Mouse (Mus musculus) B cell, adult 62 days (primary cell): ENCODE results near the gene Pitpnm1. TPM values are rescaled to one million over a fixed set of nuclear protein-coding genes. Genes with fewer than 3 reads are reported as not detected.

Experiments
- total RNA-seq: library from RNA; stranded (reverse); gene quantifications from 4 replicates; pipeline ENCODE4 v1.2.4, GENCODE M21; 2023

Pitpnm1 gene
- 195 to 200 TPM (median 198 TPM) in 4 replicates for total RNA-seq

DNA sequence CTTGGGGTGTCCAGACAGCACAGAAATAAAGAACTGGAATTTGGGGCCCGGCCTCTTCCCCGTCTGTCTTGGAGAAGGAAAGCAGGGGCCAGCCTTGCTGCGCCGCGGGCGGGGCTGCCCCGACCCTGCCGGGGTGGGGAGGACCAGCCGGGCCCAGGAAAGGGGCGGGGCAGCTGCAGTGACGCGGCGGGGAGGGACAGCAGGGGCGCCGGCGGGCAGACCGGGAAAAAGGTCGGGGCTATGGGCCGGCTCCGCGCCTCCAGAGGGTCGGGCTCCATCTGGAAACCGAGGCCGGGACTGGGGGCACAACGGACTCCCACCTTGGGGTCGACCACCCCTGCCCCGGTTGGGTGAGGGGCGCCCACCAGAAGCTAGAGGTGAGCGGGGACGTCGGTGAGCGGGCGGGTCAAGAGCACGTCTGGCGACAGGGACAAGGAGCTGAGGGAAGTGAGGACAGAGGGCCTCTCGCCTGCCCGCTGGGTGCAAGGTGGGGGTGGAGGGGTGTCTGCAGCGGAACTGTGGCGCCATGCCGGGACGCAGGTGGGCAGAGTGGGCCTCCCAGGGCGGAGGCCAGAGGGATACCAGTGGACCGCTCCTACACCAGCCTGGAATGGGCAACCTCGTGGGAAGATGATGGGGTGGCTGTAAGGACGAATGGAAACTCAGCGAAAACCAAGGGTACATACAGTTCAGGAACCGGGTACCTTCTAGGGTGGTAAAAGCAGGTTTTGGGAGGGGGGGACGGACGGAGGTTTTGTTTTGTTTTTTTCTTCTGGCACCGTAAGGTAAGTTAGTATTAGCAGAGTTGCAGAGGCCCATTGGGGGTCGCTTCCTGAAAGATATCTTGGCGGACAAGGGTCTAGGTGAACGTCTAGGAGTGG, at the start of gene Pitpnm1:
TSS of gene Pitpnm1 (plus strand) at position 162 of the 881 bp plus-strand sequence.

DNA sequence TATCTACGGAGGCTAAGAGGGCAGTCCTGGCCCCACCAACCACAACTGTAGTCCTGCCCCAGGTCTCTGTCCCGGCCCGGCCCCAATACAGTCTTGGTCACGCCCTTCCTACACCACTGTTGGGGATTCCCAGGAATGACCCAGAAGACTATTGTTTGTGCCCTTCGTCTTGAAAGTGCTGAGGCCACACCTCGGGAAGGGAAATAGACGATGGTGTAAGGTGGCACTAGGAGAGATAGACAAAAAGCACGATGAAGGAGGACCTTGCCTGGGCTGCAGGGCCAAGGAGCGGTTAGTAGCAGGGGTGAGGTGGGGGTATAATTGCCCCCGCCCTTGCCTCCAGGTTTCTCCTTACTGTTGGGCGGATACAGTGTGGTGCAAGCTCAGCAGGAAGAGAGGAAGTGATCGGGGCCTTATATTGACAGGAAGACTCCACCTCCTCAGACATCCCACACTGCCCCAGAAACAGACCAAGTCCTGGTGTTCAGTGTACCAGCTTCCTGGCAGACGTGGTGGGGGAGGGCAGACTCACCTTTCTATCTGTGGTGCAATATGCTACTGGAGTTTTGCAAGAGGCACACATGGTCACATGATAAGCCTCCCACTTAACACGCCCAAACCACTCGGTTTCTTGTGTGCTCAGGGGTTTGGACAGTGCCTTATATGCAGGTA, 40.6 kb upstream of the Pitpnm1 start, which contains the start of gene Gstp3:
TSS of gene Gstp3 (minus strand) at position 501 of the 672 bp plus-strand sequence.

DNA sequence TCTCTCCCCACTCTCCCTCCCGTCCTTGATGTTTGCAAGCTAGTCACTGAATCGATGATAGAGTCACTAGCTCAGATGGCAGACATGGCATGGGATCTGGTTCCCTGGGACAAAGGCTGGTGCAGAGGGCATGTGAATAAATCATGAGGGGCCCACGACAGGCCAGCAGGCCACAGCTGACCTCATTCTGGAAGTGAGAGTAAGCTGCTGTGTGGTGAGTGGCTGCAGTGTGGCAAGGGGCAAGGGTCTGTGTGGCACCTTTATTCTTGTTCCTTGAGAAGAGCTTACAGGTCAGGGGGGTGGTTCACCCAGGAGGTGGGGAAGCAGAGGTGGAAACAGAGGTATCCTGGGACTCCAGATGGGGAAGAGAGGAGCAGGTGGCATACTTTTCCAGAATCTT, 18.4 kb upstream of the Pitpnm1 start, which contains the start of gene Cabp2:
TSS of gene Cabp2 (plus strand) at position 185 of the 400 bp plus-strand sequence.

DNA sequence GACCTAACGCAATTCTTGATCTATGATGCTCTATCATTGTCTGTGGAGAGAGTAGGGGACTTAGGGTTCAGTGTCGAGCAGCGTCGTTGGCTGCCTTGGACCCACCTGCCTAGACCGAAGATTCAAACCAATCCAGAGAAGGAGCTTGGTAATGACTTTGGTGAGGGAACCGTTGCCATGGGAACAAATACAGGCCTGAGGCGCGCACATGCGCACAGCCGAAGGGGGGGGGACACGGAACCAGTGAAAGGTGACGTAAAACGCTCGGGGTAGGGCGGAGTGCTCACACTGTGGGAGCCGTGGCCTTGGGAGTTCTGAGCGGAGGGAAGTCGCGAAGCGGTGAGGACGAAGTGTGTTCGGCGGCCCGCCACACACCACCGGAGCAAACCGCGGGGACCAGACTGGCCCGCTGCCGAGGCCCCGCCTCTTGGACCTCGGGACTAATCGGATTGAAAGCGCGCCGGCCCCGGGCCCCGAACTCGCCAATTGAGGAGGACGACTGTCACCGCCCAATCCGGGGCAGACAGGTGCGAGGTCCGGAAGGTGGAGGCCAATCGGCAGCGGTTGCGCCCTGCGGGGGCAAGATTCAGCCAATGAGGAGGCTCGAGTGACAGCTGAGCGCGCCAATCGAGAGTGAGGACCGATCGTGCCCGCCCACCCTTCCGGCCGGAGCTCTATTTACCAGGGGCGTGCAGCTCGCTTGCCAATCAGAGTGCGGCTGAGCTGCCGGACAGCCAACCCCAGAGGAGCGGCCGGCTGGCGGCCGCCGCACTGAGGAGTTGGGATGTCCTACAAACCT, 3.0 kb upstream of the Pitpnm1 start, which contains the start of gene Cdk2ap2:
TSS of gene Cdk2ap2 (plus strand) at position 541 of the 799 bp plus-strand sequence.

DNA sequence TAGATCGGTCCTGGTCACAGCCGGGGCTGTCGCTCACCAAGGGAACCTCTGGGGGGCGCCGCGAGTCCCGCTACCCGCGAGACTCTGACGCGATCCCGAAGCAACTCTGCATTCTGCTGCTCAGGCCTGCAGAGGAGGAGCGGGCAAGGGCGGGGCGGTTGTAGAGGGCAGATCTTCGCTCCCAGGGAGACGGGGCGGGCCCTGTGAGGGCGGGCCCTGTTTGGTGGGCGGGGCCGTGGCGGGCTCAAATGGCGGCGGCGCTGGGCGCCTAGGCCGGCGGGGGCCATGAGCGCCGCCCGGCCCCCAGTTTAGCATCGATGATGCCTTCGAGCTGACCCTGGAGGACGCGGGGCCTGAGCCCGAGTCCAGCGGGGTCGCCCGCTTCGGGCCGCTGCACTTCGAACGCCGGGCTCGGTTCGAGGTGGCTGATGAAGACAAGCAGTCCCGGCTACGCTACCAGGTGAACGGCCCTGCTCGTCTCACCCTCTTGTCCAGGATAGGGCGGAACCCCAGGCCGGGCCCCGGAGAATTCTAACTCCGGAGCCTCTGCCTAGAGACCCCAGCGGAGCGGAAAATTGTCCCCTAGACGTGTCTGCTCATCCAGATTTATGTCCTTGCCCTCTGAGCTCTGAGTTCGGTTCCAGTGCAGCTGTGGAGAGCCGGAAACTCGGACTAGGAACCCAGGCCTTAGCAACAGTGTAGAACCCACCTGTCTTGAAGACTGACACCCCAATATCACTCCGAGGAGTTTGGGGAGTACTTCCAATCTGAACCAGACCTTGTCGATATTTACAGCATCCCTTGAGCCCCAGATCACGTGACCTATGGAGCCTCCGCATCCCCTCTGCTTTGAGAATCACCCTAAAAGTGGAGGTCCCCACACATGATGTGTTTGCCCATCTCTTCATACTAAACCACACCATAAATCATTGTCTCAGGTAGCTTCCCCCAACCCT, 26.2 kb downstream of the Pitpnm1 start, which contains the start of gene Aip:
TSS of gene Aip (minus strand) at position 118 of the 956 bp plus-strand sequence.

DNA sequence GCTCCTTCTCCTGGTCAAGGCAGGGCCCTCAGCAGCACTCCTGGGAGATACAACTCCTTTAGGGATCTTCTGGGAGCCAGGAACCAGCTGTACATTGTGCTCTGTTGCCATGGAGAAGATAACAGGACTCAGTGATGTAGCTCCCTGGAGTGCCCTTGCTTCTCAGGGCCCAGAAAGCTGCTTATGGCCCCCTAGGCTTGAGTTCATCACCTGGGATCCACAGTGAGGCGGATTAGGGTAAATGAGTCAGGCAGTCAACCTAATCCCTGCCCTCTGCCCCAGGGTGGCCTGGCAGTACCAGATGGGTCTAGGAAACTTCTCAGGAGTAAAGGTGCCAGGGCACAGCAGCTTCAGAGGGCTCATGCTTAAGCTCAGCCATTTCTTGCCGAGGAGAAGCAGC, 39.6 kb downstream of the Pitpnm1 start, which contains the start of gene Gpr152:
TSS of gene Gpr152 (plus strand) at position 342 of the 400 bp plus-strand sequence.

DNA sequence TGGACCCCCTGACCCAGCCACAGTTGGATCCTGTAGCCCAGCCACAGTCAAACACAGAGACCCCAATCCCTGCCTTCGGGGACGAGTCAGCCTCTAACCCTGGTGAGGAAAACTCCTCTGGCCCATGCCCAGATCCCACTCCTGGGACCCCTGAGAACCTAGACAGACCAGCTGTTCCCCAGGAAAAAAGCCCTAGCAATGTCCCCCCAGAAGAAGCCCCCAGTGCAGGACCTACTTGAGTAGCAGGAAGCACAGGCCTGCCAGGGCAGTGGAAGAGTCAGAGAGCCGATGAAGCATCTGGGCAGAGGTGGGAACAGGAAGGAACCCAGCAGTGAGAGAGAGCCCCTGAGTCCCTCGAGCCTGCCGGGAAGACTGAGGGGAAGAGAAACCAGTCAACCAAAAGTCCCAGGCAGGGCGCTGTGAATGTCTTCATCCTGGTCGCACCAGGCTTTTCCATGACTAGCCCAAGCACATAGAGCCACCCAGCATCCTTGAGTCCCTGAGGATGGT, 44.0 kb downstream of the Pitpnm1 start, which contains the start of gene Cabp4:
TSS of gene Cabp4 (minus strand) at position 275 of the 510 bp plus-strand sequence.

DNA sequence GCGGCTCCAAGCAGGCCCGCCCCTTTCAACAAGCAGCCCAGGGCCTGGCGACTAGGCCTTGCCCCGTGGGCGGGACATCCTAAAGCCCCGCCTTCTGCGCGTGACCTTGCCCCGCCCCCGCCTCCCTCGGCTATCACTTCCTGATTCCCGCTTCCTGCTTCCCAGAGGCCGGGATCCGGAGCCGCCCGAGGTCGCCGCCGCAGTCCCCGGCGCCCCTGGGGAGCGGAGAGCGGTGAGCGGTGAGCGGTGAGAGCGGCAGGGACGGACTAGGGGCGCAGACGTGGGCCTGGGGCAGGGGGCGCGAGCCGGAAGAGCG, 48.7 kb downstream of the Pitpnm1 start, which contains the start of gene Coro1b:
TSS of gene Coro1b (plus strand) at position 129 of the 316 bp plus-strand sequence.

DNA sequence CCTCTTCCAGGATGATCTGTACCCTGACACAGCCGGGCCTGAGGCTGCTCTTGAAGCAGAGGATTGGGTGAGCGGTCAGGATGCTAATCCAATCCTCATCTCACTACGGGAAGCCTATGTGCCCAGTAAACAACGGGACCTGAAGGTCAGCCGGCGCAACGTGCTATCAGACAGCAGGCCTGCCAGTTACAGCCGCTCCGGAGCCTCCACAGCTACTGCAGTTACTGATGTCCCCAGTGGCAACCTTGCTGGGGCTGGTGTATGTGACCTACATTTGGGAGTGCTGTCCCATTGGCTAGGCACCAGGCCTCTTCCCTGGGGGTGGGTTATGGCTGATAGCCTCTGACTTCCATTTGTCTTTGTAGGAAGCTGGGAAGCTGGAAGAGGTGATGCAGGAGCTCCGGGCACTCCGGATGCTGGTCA, 53.4 kb downstream of the Pitpnm1 start, which contains the start of gene Ptprcap:
TSS of gene Ptprcap (plus strand) at position 373 of the 423 bp plus-strand sequence.

DNA sequence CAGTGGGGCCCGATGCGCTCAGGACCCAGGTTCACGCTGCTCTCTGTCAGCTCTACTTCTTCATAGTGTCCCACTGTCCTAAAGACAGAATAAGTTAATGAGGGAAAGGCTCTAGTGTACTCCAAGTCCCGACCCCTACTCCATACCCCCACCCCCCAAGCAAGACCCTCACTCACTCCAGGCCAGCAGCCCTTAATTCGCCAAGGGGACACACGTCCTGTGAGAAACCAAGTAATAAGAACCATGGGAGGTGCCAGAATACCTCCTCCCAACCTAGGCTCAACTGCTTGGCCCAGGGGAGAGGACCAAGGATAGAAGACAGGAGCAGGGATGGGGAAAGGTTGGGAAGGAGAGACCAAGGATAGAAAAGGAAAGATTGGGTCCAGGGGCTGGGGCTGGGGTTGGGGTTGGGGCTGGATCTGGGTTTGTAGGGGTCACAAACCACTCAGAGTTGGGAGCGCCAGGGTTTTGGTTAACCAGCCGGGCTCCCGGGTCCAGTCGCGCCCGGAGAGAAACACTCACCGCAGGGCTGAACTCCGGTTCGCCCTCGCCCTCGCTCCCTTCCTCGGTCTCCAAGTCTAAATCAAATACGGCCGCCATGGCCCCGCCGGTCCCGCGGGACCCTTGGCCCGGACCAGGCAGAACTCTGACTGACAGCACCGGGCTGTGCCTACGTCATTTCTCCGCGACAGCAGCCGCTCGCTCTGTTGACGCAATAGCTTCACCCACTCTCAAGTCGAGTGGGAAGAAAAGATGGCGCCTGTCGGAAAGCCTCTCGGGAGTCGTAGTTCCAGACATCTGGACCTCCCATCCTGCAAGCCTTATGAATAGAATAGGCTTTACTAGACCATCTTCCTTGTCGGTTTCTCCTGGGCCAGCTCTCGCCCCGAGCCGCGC, 63.1 kb downstream of the Pitpnm1 start, which contains the start of gene Rps6kb2:
TSS of gene Rps6kb2 (minus strand) at position 709 of the 897 bp plus-strand sequence.

Other genes with a start within 250 kb of the Pitpnm1 start
- gene Chka, start 248.2 kb upstream of the Pitpnm1 start, total RNA-seq = 65.0 to 81.7 TPM (median 68.1 TPM) in 4 replicates
- 141 to 154 TPM (median 146 TPM) in 4 replicates for gene Tcirg1, start 192.9 kb upstream of the Pitpnm1 start, total RNA-seq
- gene Ndufs8, start 187.2 kb upstream of the Pitpnm1 start, total RNA-seq = 73.8 to 87.1 TPM (median 81.3 TPM) in 4 replicates
- 7.6 to 9.4 TPM (median 8.4 TPM) in 4 replicates for gene Aldh3b1, start 170.2 kb upstream of the Pitpnm1 start, total RNA-seq
- gene Unc93b1, start 164.8 kb upstream of the Pitpnm1 start, total RNA-seq = 533 to 593 TPM (median 563 TPM) in 4 replicates
- 0.15 TPM in 1 of 4 replicates, not detected in the others for gene Aldh3b3, start 141.4 kb upstream of the Pitpnm1 start, total RNA-seq
- 0.26 to 0.36 TPM in 2 of 4 replicates, not detected in the others for gene Aldh3b2, start 127.7 kb upstream of the Pitpnm1 start, total RNA-seq
- not detected in 4 replicates for gene Acy3, start 113.4 kb upstream of the Pitpnm1 start, total RNA-seq
- gene Tbx10, start 107.2 kb upstream of the Pitpnm1 start, total RNA-seq = not detected in 4 replicates
- gene Nudt8, start 99.4 kb upstream of the Pitpnm1 start, total RNA-seq = 16.1 to 21.0 TPM (median 19.8 TPM) in 4 replicates
- gene Gm49405, start 99.4 kb upstream of the Pitpnm1 start, total RNA-seq = 3.1 to 6.8 TPM (median 4.0 TPM) in 4 replicates
- gene Doc2g, start 96.7 kb upstream of the Pitpnm1 start, total RNA-seq = 7.1 to 12.1 TPM (median 10.4 TPM) in 4 replicates
- 73.3 to 94.8 TPM (median 89.7 TPM) in 4 replicates for gene Ndufv1, start 87.2 kb upstream of the Pitpnm1 start, total RNA-seq
- 137 to 169 TPM (median 145 TPM) in 4 replicates for gene Gstp1, start 62.0 kb upstream of the Pitpnm1 start, total RNA-seq
- gene Gstp2, start 54.0 kb upstream of the Pitpnm1 start, total RNA-seq = 8.8 to 22.4 TPM (median 15.9 TPM) in 4 replicates
- gene Gstp3, start 40.4 kb upstream of the Pitpnm1 start, total RNA-seq = not detected in 4 replicates
- not detected in 4 replicates for gene Cabp2, start 18.4 kb upstream of the Pitpnm1 start, total RNA-seq
- 119 to 136 TPM (median 129 TPM) in 4 replicates for gene Cdk2ap2, start 2.8 kb upstream of the Pitpnm1 start, total RNA-seq
- 95.2 to 103 TPM (median 98.9 TPM) in 4 replicates for gene Aip, start 25.9 kb downstream of the Pitpnm1 start, total RNA-seq
- gene Gpr152, start 39.8 kb downstream of the Pitpnm1 start, total RNA-seq = 0.14 to 0.31 TPM (median 0.27 TPM) in 3 of 4 replicates, not detected in the other
- 0.88 to 1.4 TPM (median 1.2 TPM) in 4 replicates for gene Cabp4, start 44.0 kb downstream of the Pitpnm1 start, total RNA-seq
- 129 to 166 TPM (median 137 TPM) in 4 replicates for gene Coro1b, start 48.6 kb downstream of the Pitpnm1 start, total RNA-seq
- gene Ptprcap, start 53.6 kb downstream of the Pitpnm1 start, total RNA-seq = 341 to 368 TPM (median 348 TPM) in 4 replicates
- 50.3 to 55.6 TPM (median 50.9 TPM) in 4 replicates for gene Rps6kb2, start 63.4 kb downstream of the Pitpnm1 start, total RNA-seq
- gene Carns1, start 75.5 kb downstream of the Pitpnm1 start, total RNA-seq = 93.0 to 107 TPM (median 97.9 TPM) in 4 replicates
- gene Tbc1d10c, start 91.3 kb downstream of the Pitpnm1 start, total RNA-seq = 255 to 266 TPM (median 262 TPM) in 4 replicates
- 377 to 398 TPM (median 383 TPM) in 4 replicates for gene Ppp1ca, start 92.1 kb downstream of the Pitpnm1 start, total RNA-seq
- 51.5 to 59.3 TPM (median 55.6 TPM) in 4 replicates for gene Rad9a, start 101.7 kb downstream of the Pitpnm1 start, total RNA-seq
- gene Clcf1, start 114.2 kb downstream of the Pitpnm1 start, total RNA-seq = 141 to 150 TPM (median 148 TPM) in 4 replicates
- 5.9 TPM in 1 of 4 replicates, not detected in the others for gene AC109138.7, start 114.4 kb downstream of the Pitpnm1 start, total RNA-seq
- 206 to 223 TPM (median 211 TPM) in 4 replicates for gene Pold4, start 131.9 kb downstream of the Pitpnm1 start, total RNA-seq
- gene Ssh3, start 169.2 kb downstream of the Pitpnm1 start, total RNA-seq = 26.5 to 33.7 TPM (median 27.9 TPM) in 4 replicates
- gene Ankrd13d, start 183.1 kb downstream of the Pitpnm1 start, total RNA-seq = 26.4 to 33.1 TPM (median 28.4 TPM) in 4 replicates
- gene Grk2, start 206.2 kb downstream of the Pitpnm1 start, total RNA-seq = 529 to 561 TPM (median 549 TPM) in 4 replicates